Mouse (Mus musculus) bone marrow macrophage, adult 2 months (primary cell): ENCODE measurements around the gene Pgbd1.

Experiments
- CTCF ChIP-seq: IDR thresholded peaks from 2 replicates; pipeline ENCODE4 v1.5.1; 2012; ENCODE audit warnings: low read depth, mild to moderate bottlenecking, low read length, moderate library complexity
- POLR2A ChIP-seq: IDR thresholded peaks from 2 replicates; pipeline ENCODE4 v1.6.1; 2012; ENCODE audit warnings: mild to moderate bottlenecking, low read depth, low read length, borderline replicate concordance

DNA sequence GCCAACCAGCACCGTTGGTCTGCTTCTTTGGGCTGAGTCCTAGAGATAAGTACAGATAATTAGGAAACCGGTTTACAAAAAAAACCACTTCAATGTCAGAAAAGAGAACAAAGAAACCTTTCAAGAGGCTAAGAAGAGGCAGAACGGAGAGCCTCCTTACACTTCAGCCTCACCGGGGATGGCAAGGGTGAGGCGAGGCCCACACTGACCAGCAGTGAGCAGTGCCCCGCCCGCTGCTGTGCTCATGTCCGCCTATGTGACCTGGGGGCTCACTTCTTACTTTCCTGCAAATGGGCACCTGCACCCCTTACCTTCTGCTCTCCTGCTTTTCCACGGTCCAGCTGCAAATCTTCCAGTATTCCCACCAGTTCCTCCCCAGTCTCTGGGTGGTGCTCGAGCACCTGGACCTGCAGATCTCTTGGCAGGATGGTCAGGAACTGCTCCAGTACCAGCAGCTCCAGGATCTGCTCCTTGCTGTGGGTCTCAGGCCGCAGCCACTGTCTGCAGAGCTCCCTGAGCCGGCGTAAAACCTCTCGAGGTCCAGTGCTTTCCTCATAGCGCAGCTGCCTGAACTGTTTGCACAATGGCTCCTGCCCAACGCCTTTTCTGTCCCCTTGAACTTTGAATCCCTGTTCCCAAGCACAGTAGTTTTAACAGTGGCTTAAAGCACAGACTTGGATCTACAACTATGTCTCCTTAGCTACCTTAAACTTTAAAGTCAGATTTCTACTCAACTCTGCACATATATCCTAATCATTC lies 7.2 kb upstream of the Pgbd1 start:
- TF ChIP-seq CTCF (no peak), POLR2A (no peak)
